Mouse (Mus musculus) adrenal gland, postnatal 25 days (tissue): ENCODE data around the gene Tbc1d9. TPM values are rescaled to one million over a fixed set of nuclear protein-coding genes. Genes with fewer than 3 reads are reported as not detected.
"Not testable (repeated sequence)": the region's sequence is repeated elsewhere in the genome, so short reads cannot be mapped to it uniquely, and the experiment has no call there.

Experiments
- DNase-seq: peaks from one replicate; pipeline ENCODE4 v3.0.0; 2021; ENCODE audit warnings: mixed read lengths
- total RNA-seq: library from RNA; stranded (reverse); gene quantifications from 2 replicates; pipeline ENCODE4 v1.2.3, GENCODE M21; 2021

The Tbc1d9 gene
- total RNA-seq, 1 experiment from 2014 or later: 5.7 TPM

DNA sequence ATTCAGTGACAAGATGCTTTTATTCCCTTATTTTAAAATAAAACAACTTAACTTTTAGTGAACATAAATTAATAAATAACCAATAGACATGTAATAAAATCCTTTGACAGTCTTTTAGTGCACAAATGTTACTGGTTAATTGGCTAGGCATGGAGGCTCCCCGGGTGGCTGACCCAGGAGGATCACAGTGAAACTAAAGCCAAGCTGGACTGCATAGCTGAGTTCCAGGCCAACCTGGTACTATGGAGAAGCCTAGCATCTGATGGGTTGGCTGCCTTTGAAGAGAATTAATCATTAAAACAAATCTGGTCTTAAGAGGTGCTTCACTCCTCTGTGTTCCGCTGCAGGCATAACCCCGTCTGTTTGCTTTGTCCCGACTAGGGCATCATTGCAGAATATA, 67.9 kb downstream of the Tbc1d9 start:
- no peak for DNase-seq

DNA sequence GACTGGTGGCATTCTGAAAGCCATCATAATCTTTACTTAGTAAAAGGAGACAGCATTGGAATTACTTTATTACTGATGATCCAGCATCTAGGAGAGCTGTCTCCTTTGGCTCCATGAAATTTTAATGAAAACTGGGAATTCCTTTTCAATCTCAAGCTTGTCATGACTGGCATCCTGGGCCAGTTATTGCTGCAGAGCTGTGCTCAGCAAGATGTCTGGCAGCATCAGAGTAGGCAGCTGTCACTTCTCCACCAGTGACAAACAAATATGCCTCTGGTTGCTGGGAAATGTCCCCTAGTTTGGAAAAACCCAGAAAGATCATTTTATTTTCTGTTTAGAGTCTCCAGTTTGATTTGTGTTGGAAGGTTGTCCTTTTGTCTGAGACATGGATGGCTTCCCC, 74.2 kb downstream of the Tbc1d9 start:
- no peak for DNase-seq

GRCm38 (mm10) chr8:83244151-83244550, 79.0 kb downstream of the Tbc1d9 start:
- no peak for DNase-seq

GRCm38 (mm10) chr8:83250858-83251257, 85.7 kb downstream of the Tbc1d9 start:
- DNase-seq: no peak

DNA sequence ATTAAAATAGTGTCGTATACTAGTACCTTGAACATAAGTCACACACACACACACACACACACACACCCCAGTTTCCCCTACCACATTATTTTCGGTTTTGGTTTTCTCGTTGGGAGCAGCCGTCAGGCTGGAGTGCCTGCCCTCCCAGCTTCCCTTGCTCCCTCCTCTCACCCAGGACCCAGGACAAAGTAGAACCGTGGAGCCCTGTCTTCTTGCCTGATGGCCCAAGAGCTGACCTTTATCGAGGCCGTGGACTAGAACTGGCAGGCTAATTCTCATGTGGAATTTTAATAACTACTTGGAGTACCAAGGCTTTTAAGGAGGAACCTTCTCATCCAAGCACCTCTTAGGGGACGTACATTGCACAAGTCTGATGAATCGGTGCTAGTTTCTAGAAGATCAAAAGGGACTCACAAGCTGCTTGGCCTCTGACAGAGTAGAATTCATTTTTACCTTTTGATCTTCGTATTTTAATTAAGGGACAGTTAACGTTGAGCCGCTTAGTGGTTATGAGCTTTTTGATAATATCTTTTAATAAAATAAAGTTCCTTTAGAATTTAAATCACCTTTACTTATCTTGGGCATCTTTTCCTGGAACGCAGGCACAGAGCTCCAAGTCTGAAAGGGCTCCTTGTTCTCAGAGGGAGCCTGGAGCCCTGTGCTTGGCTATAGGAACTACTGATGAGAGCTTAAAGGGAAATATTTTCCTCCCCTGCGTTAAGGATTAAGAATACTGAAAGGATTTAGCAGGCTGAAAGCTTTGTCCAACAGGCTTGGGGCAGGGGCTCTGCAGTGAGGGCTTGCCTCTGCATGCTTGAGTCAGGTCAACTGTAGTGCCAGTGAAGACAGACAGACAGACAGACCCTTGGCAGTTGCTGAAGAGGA, 86.5 kb downstream of the Tbc1d9 start:
- no peak for DNase-seq

DNA sequence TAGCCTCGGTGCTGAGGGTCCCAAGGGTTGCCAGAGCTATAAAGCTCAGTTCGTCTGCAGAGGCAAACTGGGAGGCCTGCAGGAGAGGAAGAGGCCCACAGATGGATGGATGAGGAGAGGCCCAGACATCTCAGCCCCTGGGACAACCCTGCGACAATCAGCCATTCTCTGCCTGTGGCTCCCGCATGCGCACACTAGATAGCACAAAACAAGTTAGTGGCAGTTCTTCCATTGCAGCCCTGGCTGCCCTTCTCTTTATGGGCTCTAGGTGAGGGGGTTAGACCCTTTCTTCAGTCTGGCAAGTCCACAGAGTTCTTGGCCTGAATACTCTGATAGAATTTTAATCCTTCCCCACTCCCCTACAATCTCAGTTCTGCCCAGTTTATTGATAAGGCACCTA, 87.6 kb downstream of the Tbc1d9 start:
- DNase-seq: no peak

DNA sequence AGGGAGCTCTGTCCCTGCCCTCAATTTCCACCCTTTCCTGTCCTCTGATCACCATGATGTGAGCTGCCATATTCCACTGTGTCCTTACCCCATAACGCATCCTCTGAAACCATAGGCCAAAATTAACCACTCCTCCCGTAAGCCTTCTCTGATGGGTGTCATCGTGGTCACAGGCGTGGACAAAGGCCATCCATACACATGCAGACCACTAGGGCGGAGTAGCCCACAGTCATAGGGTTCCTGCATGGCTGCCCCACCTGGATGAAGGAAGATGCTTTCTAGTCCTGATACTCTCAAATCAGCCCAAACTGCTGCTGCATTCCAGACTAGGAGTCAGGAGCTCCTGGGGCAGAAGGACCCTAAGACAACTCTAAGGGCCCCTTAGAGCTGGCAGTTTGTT, 92.5 kb downstream of the Tbc1d9 start:
- no peak for DNase-seq

DNA sequence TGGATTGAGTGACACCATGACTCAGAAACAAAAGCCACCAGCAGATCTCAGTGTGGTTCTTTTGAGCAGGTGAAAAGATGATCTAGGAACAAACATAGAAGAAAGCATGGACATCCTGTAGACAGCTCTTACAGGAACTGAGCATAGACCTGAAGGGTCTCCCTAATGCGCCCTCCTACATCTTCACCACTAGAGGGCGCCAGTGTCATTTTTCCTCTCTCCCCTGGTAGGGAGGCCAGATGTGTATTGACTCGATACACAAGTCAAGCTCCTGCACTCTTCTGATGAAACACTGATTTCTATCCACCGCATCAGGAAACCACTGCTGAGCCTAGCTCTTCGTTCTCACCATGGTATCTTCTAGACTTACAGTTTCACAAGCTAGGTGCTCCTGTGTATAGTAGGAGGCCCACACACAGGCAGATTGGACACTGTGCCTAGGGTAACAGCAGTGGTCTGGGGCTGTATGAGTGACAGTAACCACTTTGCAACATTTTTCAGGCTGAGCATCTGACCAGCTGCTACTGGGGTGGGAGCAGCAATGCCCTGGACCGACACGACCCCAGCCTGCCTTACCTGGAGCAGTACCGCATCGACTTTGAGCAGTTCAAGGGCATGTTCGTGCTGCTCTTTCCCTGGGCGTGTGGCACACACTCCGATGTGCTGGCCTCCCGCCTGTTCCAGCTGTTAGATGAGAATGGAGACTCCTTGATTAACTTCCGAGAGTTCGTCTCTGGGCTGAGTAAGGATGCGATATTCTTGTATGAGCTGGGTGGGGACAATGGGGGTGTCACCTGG, 95.5 kb downstream of the Tbc1d9 start:
- peak; percentile 45 for DNase-seq

DNA sequence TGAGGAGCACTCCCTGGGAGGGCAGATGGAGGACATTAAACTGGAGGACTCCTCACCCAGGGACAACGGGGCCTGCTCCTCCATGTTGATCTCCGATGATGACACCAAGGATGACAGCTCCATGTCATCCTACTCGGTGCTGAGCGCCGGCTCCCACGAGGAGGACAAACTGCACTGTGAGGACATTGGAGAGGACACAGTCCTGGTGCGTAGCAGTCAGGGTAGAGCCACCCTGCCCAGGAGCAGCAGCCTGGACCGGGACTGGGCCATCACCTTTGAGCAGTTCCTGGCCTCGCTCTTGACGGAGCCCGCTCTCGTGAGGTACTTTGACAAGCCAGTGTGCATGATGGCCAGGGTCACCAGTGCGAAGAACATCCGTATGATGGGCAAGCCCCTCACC, 106.0 kb downstream of the Tbc1d9 start:
- no peak for DNase-seq

GRCm38 (mm10) chr8:83272464-83272863, 107.3 kb downstream of the Tbc1d9 start:
- no peak for DNase-seq

DNA sequence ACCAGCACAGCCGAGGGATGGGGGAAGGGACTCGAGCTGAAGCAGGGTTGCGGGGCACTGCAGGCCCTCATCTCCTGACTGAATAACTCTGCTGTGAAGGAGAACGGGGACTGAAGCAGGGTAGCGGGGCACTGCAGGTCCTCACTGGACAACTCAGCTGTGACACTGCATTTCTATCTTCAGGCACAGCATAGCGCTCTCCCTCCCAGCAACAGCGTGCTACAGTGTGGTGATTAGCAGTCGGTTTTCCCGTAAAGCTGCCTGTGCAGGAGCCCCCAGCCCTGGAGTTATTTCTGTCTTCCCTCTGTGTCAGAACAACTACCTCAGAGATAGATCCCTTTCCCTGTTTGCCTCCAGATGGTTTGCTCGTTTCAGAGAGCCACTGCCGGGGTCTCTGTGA, 109.3 kb downstream of the Tbc1d9 start:
- DNase-seq: no peak

DNA sequence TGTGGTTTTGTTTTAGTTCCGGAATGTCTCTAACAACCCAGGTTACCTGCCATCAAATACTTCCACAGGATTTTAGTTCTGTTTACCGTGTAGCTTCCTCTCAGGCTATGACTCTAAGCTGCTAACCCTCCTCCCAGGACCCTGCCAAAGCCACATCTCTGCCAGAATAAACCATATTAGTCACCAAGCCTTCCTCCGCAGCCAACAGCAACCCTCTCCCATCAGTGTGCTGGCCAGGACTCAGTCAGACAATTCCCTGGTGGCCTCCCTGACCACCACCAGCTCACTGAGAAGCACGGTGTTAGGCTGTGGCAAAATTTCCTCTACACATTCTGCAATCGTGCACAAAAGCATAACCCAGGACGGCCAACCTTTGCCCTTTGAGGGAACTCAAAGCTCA, 113.3 kb downstream of the Tbc1d9 start:
- no peak for DNase-seq

DNA sequence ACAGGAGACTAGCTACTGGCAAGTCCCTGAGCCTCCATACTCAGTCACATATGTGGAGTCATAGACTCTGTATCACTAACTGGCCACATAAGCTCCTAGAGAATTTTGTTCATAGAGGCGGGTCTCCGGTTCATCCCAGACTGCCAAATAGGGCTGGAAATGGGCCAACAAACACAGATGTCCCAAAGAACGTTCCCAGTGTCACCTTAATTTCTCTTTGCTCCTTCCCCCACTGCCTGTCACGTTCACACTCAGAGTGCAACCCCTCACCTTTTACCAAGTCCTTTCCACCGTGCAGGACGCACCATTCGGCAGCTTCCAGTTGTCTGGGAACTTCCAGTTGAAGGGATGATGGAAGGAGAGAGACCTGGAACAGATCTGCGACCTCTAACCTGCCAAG, 120.2 kb downstream of the Tbc1d9 start:
- DNase-seq: no peak

DNA sequence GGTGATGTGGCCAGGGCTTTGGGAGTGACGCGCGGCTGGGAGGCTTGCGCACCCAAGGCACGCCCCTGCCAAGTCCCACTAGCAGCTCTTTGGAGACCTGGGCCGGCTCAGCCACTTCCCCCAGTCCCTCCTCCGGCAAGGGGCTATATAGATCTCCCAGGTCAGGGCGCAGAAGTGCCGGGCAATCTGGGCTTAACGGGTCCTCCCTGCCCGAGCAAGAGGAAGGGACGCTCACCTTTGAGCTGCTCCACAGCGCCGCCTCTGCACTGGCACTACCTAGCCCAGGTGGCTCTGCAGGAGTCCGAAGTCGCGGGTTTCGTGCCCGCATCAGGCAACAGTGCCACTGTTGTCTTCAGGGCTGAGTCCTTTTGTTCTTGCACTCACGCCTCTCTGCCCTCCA, 125.0 kb downstream of the Tbc1d9 start, which contains the start of gene Ucp1:
TSS of gene Ucp1 (plus strand) at position 177 of the 400 bp plus-strand sequence.
- DNase-seq: peak; percentile 36

GRCm38 (mm10) chr8:83297375-83297774, 132.2 kb downstream of the Tbc1d9 start:
- no peak for DNase-seq

GRCm38 (mm10) chr8:83300135-83300534, 135.0 kb downstream of the Tbc1d9 start:
- no peak for DNase-seq

DNA sequence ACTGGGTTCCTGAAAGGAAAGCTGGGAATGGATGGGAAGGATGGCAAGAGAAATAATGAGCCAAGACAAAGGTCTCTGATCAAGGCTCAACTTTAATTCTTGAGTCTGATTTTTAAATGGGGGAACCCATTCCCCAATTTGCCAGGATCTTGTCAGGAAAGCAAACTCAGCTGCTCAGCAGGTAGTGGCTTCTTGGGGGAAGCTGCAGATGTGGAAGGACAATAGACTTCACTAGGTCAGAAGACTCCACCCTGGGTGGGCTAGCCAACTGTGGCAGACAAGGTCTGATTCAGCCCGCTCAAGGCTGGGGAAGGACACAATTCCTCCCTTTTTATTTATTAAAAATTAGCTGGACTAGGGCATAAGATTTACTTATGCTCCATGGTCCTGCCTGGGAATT, 139.8 kb downstream of the Tbc1d9 start:
- DNase-seq: no peak

DNA sequence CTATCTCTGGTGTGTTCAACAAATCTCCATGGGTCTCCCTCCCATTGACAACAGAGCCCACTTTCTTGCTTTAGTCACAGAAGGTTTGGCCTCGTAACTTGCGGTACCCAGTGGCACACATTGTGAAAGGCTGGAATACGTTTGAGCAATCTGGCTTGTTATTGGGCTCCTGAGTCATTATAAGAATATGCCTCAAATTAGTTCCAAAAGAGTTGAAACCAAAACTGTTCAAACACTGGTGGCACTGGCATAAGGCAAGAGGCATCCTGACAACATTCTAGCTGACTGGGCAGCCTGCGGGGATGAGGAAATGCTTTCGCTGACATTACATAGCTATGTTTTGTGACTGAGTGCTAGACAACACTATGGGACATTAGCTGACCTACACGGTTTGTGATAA, 144.7 kb downstream of the Tbc1d9 start:
- no peak for DNase-seq

DNA sequence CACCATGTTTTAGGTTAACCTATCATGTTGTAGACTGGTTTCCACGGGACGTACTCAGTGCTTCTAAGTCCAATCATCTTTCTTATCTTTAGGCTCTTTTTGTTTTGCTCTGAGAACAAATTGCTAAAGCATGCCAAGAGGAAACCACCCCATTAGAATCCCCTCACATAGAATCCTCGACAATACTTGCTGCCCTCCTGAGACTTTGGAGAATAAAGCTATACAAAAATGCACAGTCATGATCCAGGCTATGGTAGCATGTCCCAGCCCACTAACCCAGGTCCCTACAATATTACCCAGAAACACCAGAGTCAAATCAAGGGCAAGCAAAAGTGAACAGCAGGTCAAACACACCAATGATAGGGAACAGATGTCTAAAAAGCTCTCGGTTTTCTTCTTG, 149.9 kb downstream of the Tbc1d9 start:
- not testable (repeated sequence) for DNase-seq

DNA sequence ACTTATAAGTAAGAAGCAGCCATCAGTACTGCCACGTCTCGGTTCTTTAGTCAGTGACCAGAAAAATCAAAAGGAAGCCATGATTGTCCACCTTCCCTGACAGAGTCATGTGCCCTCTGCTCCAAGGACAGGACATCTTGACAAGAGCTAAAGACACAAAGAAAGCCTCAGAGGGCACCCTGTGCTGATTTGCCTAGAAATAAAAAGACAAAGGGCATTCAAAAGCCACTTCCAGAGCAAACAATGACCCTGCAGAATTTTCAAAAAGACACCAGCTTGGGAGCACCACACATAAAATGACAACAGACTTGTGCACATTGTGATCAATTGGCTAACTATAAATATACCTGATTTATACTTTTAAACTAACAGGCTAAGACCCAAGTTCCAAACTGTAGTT, 150.5 kb downstream of the Tbc1d9 start:
- DNase-seq: no peak

- no peak for DNase-seq
Measured at GRCm38 (mm10) chr8:83320543-83320942, 155.4 kb downstream of the Tbc1d9 start.

GRCm38 (mm10) chr8:83322374-83322773, 157.2 kb downstream of the Tbc1d9 start:
- DNase-seq: no peak
